In genomic region chr10:120246994-120247750, GRCm38 (mm10) we compare ENCODE assay signal across 8 mouse cellular contexts. TPM values are rescaled to one million over a fixed set of nuclear protein-coding genes. Genes with fewer than 3 reads are reported as not detected.
A peak's percentile ranks its signal among the peaks of the same experiment; 100 is the strongest.
DNase-seq lines count a peak whose midpoint lies in the region; ATAC-seq and TF ChIP-seq lines count a peak whose summit lies in the region.

No protein-coding gene starts in this region.

- no peaks in the 10 kb centered on the region for H3K79me2 ChIP-seq in heart, adult 2 months (replicated peaks; ENCODE audit: control insufficient read depth, insufficient read depth, low read length)

- no peak overlapping the region for H3K4me2 ChIP-seq in lung, embryonic 14.5 days

- peak; percentile 87 for TF ChIP-seq CTCF in heart, adult 2 months (IDR thresholded peaks at IDR 0.05)
- TF ChIP-seq CTCF in lung, embryonic 14.5 days (IDR thresholded peaks at IDR 0.05; ENCODE audit: low read depth): peak; percentile 79

- no peaks in the 10 kb centered on the region; the same call in 1 of the 2 replicates for H3K27me3 ChIP-seq in heart, adult 2 months (ENCODE audit: control insufficient read depth, insufficient read depth, low read length)
- H3K27me3 ChIP-seq in lung, embryonic 14.5 days (ENCODE audit: insufficient read depth, low read length): no peaks in the 10 kb centered on the region

- TF ChIP-seq POLR2A in heart, adult 2 months (IDR thresholded peaks at IDR 0.05; ENCODE audit: insufficient read depth, low read depth, low read length): no peak

- no peak overlapping the region for H3K4me3 ChIP-seq in heart, adult 2 months
- no peak overlapping the region for H3K4me3 ChIP-seq in lung, embryonic 14.5 days (ENCODE audit: low read depth, low read length)

- peak; percentile 58 to 69 for DNase-seq in cerebellum, postnatal 10 days
- DNase-seq in B cell, adult 2 months: peak; percentile 70 to 77
- peak; percentile 75 for DNase-seq in brain, adult 2 months (ENCODE audit: low read depth, low spot score)
- DNase-seq in heart, adult 2 months: peak; percentile 25 to 34
- DNase-seq in kidney, postnatal 25 days: peak; percentile 58 to 61
- peak; percentile 93 for DNase-seq in lung, embryonic 14.5 days
- peak; percentile 18 for DNase-seq in right cerebral cortex, postnatal 14 days

- no peaks in the 10 kb centered on the region for H3K36me3 ChIP-seq in heart, adult 2 months (ENCODE audit: control insufficient read depth, insufficient read depth, low read length)
- H3K36me3 ChIP-seq in lung, embryonic 14.5 days (ENCODE audit: insufficient read depth): no peaks in the 10 kb centered on the region

- no peaks in the 10 kb centered on the region for H3K4me1 ChIP-seq in heart, adult 2 months (ENCODE audit: control insufficient read depth, insufficient read depth, low read length)
- no peaks in the 10 kb centered on the region; the same call in 1 of the 2 replicates for H3K4me1 ChIP-seq in lung, embryonic 14.5 days (ENCODE audit: insufficient read depth)

- no peak overlapping the region for H3K9ac ChIP-seq in heart, adult 2 months (ENCODE audit: low read depth, low read length)
- H3K9ac ChIP-seq in lung, embryonic 14.5 days: no peak overlapping the region

- ATAC-seq in cerebellum, adult (ENCODE audit: insufficient number of reproducible peaks, low FRiP score, low TSS enrichment): no peak; the same call in 1 of the 2 replicates
- peak; percentile 70; the same call in 1 of the 2 replicates for ATAC-seq in lung, embryonic 14.5 days (ENCODE audit: insufficient read depth)

- TF ChIP-seq EP300 in heart, adult 2 months (IDR thresholded peaks at IDR 0.05; ENCODE audit: insufficient read depth, low read depth, low read length): no peak

- intact Hi-C loops in heart, adult 2 months (cut with DNase I): loop anchor here (10.0 kb wide), 1 partner anchor 1008 kb away; no protein-coding TSS in a partner anchor

- H3K27ac ChIP-seq in heart, adult 2 months: no peak overlapping the region
- no peak overlapping the region for H3K27ac ChIP-seq in lung, embryonic 14.5 days (ENCODE audit: low read depth)

- 42% methylated on average over 9 of the region's 9 CpGs for WGBS in heart, adult 2 months
- 30% methylated on average over 9 of the region's 9 CpGs for WGBS in lung, embryonic 14.5 days

- no peaks in the 10 kb centered on the region for H3K9me3 ChIP-seq in lung, embryonic 14.5 days (ENCODE audit: low read depth, low read length)

RNA-seq across cellular contexts. Expression of gene Llph, which starts 20.3 kb away (rescaled TPM):
- total RNA-seq in heart, adult 2 months (2021): 1 to 10 TPM; 8.5 to 8.8 TPM
- polyA plus RNA-seq in heart, adult 2 months (2012; rRNA removed): 4.5 and 5.4 TPM in 2 replicates
- polyA plus RNA-seq in lung, embryonic 14.5 days (2014; fragmentation: Nextera tagmentation; extraction: Ambion mirVana): 56.4 and 58.1 TPM in 2 replicates

RNA-seq across cellular contexts. Expression of gene Irak3, which starts 45.2 kb away (rescaled TPM):
- 1 to 10 TPM; 3.0 to 3.7 TPM for total RNA-seq in heart, adult 2 months (2021)
- 2.6 and 3.7 TPM in 2 replicates for polyA plus RNA-seq in heart, adult 2 months (2012; rRNA removed)
- 0.70 and 1.2 TPM in 2 replicates for polyA plus RNA-seq in lung, embryonic 14.5 days (2014; fragmentation: Nextera tagmentation; extraction: Ambion mirVana)

RNA-seq across cellular contexts. Expression of gene Tmbim4, which starts 45.8 kb away (rescaled TPM):
- total RNA-seq in heart, adult 2 months (2021): 100 to 1,000 TPM in 1 of 2 experiments, 10 to 100 TPM in 1; 91.9 to 112 TPM
- polyA plus RNA-seq in heart, adult 2 months (2012; rRNA removed): 194 and 239 TPM in 2 replicates
- polyA plus RNA-seq in lung, embryonic 14.5 days (2014; fragmentation: Nextera tagmentation; extraction: Ambion mirVana): 87.1 and 89.0 TPM in 2 replicates

Comparison
In these comparisons a context has a peak if more than half of its experiments do, and no peak if none do; other contexts are left out.
1. DNase-seq: peak in every context shown above with its lines; median percentile 93 in lung, embryonic 14.5 days; 75 in brain, adult 2 months; 74 in B cell, adult 2 months; 64 in cerebellum, postnatal 10 days; 60 in kidney, postnatal 25 days; 30 in heart, adult 2 months; 18 in right cerebral cortex, postnatal 14 days.